Comparison of ENCODE assay signal across 9 mouse cellular contexts in the genomic region with DNA sequence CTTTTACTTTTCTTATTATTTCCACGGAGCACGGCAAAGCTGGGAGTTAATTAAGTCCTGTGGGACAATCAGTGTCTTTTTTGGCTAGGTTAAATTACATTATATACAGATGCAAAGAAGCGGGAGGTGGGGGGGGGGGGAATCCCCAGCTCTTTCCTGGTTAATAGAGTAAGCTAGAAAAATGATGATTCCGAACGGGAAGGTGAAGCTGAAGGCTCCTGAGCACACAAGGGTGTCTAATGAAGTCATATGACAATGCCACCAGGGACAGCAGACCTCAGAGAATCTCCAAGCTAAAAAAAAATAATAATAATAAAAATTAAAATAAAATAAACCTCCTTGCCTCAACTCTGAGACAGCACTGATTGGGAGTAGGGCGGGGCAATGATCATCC.
A peak's percentile ranks its signal among the peaks of the same experiment; 100 is the strongest.
DNase-seq lines count a peak whose midpoint lies in the region; ATAC-seq lines count a peak whose summit lies in the region.
"Had no signal": no experiment of that assay in that cellular context is flagged by ENCODE, and none has a peak within 500 bp of the region (broad histone marks: within the 10 kb centered on the region; RNA-seq: fewer than 3 reads in every experiment).

No protein-coding gene starts in this region.

- H3K4me2 ChIP-seq in liver, embryonic 11.5 days, result peak overlapping the region; percentile 49
- H3K4me2 ChIP-seq in forebrain, embryonic 15.5 days (replicated peaks), result peak overlapping the region; percentile 69
- peak overlapping the region; percentile 49 for H3K4me2 ChIP-seq in limb, embryonic 15.5 days
- H3K4me2 ChIP-seq in stomach, embryonic 15.5 days, result peak overlapping the region; percentile 69

- ATAC-seq in liver, embryonic 11.5 days (replicated peaks; ENCODE audit: low FRiP score), result no peak
- ATAC-seq in forebrain, embryonic 15.5 days (replicated peaks), result peak; percentile 69; the same call in 1 of the 2 replicates
- no peak for ATAC-seq in limb, embryonic 15.5 days (ENCODE audit: insufficient number of reproducible peaks, low FRiP score, low TSS enrichment, low read depth)
- no peak for ATAC-seq in stomach, embryonic 15.5 days (ENCODE audit: insufficient read depth, low FRiP score, low read depth)

- no peaks in the 10 kb centered on the region for H3K27me3 ChIP-seq in liver, embryonic 11.5 days (replicated peaks; ENCODE audit: control insufficient read depth, insufficient read depth, low read length)
- no peaks in the 10 kb centered on the region for H3K27me3 ChIP-seq in forebrain, embryonic 15.5 days
- H3K27me3 ChIP-seq in limb, embryonic 15.5 days, result 0 out of 2 replicates have a peak, but pooled peaks cover 8% of the 10 kb centered on the region
- no peaks in the 10 kb centered on the region for H3K27me3 ChIP-seq in stomach, embryonic 15.5 days (replicated peaks)

- no peak overlapping the region for H3K27ac ChIP-seq in liver, embryonic 11.5 days (ENCODE audit: low read depth, low read length)
- H3K27ac ChIP-seq in forebrain, embryonic 15.5 days (replicated peaks), result peak overlapping the region; percentile 53
- H3K27ac ChIP-seq in limb, embryonic 15.5 days, result no peak overlapping the region
- no peak overlapping the region for H3K27ac ChIP-seq in stomach, embryonic 15.5 days
- H3K27ac ChIP-seq: gastrocnemius, adult 2 months had no signal

- H3K9ac ChIP-seq in liver, embryonic 11.5 days (ENCODE audit: low read depth, low read length), result no peak overlapping the region
- peak overlapping the region; percentile 51 for H3K9ac ChIP-seq in forebrain, embryonic 15.5 days (replicated peaks)
- no peak overlapping the region for H3K9ac ChIP-seq in limb, embryonic 15.5 days
- H3K9ac ChIP-seq in stomach, embryonic 15.5 days, result no peak overlapping the region

- no peaks in the 10 kb centered on the region for H3K4me1 ChIP-seq in liver, embryonic 11.5 days (replicated peaks; ENCODE audit: control insufficient read depth, insufficient read depth, low read length)
- peaks cover 8% of the 10 kb centered on the region for H3K4me1 ChIP-seq in forebrain, embryonic 15.5 days
- peaks cover 7% of the 10 kb centered on the region; the same call in 1 of the 2 replicates for H3K4me1 ChIP-seq in limb, embryonic 15.5 days
- no peaks in the 10 kb centered on the region for H3K4me1 ChIP-seq in stomach, embryonic 15.5 days

- peak overlapping the region; percentile 1; the same call in 1 of the 2 replicates for H3K4me3 ChIP-seq in liver, embryonic 11.5 days (ENCODE audit: low read depth, low read length)
- peak overlapping the region; percentile 48 for H3K4me3 ChIP-seq in forebrain, embryonic 15.5 days
- peak overlapping the region; percentile 20 for H3K4me3 ChIP-seq in limb, embryonic 15.5 days
- peak overlapping the region; percentile 33 for H3K4me3 ChIP-seq in stomach, embryonic 15.5 days (replicated peaks)

- no peak for DNase-seq in liver, embryonic 11.5 days (ENCODE audit: low spot score)
- no peak for DNase-seq in liver
- DNase-seq in adrenal gland, postnatal 4 days (ENCODE audit: low spot score in 2 of 2), result no peak
- no peak for DNase-seq in cerebellum, adult 11 months
- DNase-seq: gastrocnemius, adult 2 months; thymus, postnatal 14 days had no signal

- no peaks in the 10 kb centered on the region for H3K36me3 ChIP-seq in liver, embryonic 11.5 days (ENCODE audit: control insufficient read depth, insufficient read depth, low read length)
- no peaks in the 10 kb centered on the region for H3K36me3 ChIP-seq in forebrain, embryonic 15.5 days
- H3K36me3 ChIP-seq in limb, embryonic 15.5 days, result no peaks in the 10 kb centered on the region
- no peaks in the 10 kb centered on the region for H3K36me3 ChIP-seq in stomach, embryonic 15.5 days

- no peaks in the 10 kb centered on the region for H3K9me3 ChIP-seq in liver, embryonic 11.5 days (ENCODE audit: control insufficient read depth, low read length)
- no peaks in the 10 kb centered on the region for H3K9me3 ChIP-seq in forebrain, embryonic 15.5 days
- H3K9me3 ChIP-seq in limb, embryonic 15.5 days, result no peaks in the 10 kb centered on the region
- no peaks in the 10 kb centered on the region for H3K9me3 ChIP-seq in stomach, embryonic 15.5 days

- WGBS in liver, embryonic 11.5 days, result 34% methylated on average over 6 of the region's 6 CpGs
- WGBS in forebrain, embryonic 15.5 days, result 21% methylated on average over 6 of the region's 6 CpGs
- 32% methylated on average over 6 of the region's 6 CpGs for WGBS in limb, embryonic 15.5 days
- 30% methylated on average over 6 of the region's 6 CpGs for WGBS in stomach, embryonic 15.5 days
